Mouse (Mus musculus) 416B (cell line): ENCODE results near the gene Gm42669.

Source experiments
- DNase-seq: peaks from one replicate; pipeline ENCODE4 v3.0.0; 2011; ENCODE audit warnings: low read depth

Gm42669 gene

DNA sequence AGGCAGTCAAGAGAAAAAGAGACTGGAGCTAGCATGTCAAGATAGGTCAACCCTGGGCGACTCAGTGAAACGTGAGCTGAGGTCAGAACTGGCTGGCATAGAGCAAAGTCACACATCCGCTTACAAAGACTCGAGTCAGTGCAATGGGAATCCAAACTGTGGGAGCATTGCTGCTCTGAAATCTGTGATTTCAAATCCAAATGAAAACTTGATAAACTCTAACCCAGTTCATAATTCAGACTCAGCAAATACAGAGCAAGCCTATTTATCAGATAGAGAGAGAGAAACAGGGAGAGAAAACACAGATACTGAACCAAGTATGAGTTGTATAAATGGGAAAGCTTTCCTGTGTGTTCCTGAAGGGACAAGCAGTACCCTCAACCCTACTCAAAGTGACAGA lies at the start of gene Gm42669:
Gene Gm42669, plus strand, starts transcription at position 301 of the 400 bp plus-strand sequence.
- no peak for DNase-seq

DNA sequence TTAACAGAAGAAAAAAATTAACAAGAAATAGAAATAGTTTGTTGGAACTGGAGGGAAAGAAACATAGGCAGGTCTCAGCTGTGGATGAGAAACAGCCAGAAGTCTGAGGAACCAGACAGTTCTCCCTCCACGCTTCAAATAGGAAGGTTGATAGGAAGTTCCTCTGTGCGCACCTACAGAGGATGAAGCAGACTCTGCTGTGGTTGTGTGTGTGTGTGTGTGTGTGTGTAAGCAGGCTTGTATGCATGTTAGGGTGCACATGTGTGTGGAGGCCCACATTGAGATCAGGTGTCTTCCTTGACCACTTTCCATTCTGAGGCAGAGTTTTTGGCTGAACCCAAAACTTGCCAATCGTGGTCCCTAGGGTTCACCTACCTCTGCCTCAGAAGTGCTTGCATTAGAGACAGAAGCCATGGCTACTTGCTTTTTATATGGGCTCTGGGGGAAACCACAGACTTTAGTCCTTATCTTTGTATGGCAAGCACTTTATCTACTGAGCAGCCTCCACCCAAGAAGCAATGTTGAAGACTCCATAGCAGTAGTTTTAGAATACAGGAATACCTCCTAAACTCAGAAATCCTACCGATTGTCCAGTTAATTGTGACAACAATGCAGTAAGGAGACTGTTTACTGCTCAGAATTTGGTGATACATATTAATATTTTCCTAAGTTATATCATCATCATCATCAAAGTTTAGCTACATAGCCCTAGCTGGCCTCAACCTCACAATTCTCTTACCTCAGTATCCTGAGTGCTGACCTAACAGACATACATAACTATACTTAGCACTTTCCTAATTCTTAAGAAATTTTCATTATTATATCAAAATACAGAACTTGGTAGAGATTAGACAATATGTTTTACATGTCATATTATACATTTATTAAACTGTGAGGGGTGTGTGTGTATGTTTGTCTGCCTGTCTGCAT lies 45.0 kb upstream of the Gm42669 start:
- no peak for DNase-seq

DNA sequence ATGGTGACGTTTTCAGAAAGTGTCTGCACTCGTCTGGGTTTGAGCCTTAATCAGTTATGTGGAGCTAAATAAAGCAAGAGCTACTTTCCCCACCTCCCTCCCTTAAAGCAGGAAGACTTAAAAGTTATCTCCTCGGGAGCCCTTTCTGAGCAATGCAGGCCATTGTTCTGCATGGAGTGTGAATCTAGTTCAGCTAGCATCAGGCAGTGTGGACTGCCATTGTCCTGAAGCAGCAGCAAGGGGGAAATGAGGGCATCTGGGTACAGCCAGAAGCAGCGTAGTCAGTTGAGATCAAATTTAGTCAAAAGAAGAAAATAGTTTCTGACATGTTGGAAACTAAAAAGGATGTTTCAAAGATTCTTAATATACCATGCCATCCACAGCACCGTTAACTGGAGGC lies 40.9 kb upstream of the Gm42669 start:
- DNase-seq = no peak

DNA sequence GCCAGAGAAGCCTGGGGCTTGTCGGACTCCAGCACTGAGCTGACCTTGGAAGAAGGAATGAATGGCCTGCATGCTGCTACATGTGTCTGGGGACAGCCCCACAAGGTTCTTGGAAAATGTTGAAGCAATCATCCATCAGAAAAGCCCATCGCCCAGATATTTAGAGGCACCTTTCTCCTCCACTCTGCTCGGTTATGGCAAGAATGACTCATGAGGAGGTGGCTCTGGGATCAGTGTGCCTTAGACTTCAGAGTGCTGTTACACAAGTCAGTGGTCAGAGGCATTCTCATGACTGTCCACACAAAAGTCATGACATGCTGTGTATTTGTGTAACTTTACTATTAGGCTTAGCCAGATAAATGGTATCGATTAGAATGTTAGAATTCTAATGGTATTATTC lies 40.3 kb upstream of the Gm42669 start:
- DNase-seq = peak; percentile 75

DNA sequence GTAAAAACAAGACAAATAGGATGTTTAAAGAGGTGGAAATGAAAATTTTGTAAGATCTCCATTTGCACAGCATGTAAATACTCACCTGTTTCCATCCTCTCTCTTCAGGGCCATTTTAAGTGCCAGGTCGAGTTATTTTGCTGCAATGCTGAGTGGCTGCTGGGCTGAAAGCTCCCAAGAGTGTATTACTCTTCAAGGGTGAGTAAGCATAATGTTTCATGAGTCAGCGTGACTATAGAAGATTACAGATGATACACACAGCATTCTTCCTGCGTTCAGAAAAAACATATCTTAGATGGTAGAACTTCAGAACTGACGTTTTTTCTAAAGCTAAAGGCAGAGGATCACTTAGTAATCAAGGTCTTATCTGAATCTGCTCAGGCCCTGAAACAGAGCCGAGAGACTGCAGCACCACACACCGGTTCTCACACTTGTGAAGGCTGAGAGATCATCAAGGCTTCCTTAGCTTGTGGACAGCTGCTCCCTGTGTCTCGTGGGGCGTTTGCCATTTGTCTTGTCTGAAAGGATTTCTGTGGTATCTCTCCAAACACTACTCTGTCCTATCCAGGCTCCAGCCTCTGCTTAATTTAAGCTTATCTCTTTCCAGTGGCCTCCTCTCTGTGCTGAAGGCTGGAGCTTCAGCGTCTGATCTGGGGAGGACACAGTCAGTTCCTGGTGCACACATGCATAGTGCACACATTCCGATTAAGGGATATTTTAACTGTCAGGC lies 36.7 kb upstream of the Gm42669 start:
- no peak for DNase-seq

DNA sequence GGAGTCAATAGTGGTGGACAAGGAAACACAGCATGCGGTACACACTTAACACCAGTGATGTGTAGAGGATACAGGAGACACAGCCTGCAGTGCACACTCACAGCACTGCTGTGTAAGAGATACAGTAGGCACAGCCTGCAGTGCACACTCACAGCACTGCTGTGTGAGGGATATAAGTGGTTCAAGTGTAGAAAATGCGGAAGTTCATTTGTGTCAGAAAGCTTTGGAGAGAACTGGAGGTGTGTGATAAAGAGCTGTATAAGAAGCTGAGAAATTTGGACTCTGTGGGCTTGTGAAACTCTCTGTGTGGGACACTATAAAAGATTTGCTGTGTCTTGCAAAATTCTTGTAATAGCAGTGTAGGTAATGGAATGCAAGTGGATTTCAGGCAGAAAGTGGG lies 27.2 kb upstream of the Gm42669 start:
- DNase-seq = no peak

DNA sequence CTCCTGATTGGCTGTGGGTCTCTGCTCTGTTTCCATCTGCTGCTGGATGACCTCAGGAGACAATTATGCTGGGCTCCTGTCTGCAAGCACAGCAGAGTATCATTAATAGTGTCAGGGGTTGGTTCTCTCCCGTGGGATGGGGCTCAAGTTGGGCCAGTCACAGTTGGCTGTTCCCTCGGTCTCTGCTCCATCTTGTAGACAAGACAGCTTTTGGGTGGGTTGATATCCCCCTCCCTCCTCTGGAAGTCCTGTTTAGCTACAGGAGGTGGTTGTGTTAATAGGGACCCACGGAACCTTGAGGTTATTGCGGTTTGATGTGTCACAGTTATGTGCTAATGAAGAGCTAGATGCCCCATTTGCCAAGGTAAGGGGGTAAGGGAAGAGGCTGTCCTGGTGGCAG lies 18.4 kb upstream of the Gm42669 start:
- DNase-seq = peak; percentile 15

DNA sequence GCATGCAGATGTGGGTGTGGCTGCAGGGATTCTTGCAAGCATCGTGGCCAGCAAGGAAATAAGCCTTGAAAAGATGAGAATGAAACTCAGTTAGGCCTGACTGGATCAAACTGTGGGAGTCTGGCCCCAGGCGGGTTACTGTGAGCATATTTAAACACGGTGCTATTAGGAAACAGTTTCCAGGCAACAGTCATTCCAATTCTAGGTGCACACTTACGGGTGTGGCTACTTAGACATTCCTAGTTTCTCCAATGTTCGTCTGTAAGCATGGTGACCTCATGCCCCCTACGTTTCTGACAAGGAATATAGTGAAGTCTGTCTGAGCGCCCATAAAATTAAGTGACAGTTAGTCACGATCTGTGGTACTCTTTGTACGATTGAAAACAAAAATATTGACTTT lies 16.4 kb upstream of the Gm42669 start:
- no peak for DNase-seq

DNA sequence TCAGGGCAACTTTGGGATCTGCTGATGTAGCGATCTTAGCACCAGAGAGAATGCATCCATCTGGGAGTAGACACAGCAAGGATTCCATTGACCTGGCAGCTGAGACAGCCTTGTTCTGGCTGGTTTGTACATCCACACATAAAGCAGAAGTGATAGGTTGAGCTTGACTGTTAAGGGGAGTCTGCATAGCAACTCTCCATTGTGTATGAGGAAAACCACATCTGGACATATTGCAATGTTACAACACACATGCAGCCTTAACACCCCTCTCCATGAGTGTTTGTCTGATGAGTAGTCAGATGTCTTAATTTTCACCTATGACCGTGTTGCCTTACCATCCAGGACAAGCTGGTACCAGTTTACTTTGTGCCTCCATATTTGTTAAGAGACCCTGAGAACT lies 14.9 kb upstream of the Gm42669 start:
- DNase-seq = peak; percentile 60

DNA sequence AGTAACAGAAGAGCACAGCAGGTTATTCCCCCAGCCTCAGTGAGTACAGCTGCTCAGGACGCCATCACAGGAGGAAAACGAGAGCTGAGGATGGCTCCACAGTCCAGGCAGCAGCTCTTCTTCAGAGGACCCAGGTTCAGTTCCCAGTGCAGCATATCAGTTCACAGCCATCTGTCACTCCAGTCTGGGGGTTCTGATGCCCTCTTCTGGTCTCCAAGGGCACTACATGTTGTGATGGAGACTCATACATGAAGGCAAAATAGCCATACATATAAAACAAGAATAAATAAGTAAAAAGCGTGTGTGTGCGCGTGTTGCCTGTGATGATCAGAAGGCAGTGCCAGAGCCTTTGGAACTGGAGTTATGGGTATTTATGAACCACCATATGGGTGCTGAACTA lies 12.7 kb upstream of the Gm42669 start:
- no peak for DNase-seq

DNA sequence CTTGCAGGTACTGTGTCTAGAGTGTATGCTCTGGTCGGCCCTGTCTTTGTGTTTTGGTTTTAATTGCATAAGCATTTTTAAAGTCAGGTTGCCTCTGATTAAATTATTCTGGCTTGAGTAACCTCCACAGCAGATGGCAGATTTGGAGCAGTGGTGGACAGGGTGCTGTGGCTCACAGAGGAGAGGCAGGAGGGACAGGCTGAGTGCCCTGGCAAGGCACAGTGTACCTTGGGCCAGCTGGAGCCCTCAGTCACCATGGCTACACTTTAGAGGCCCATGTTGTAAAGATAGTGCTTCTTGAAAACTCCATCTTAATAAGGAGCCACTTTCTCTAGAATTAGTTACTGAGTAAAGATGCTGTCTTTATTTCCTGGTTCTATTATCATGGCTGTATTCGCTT lies 11.4 kb upstream of the Gm42669 start:
- no peak for DNase-seq

DNA sequence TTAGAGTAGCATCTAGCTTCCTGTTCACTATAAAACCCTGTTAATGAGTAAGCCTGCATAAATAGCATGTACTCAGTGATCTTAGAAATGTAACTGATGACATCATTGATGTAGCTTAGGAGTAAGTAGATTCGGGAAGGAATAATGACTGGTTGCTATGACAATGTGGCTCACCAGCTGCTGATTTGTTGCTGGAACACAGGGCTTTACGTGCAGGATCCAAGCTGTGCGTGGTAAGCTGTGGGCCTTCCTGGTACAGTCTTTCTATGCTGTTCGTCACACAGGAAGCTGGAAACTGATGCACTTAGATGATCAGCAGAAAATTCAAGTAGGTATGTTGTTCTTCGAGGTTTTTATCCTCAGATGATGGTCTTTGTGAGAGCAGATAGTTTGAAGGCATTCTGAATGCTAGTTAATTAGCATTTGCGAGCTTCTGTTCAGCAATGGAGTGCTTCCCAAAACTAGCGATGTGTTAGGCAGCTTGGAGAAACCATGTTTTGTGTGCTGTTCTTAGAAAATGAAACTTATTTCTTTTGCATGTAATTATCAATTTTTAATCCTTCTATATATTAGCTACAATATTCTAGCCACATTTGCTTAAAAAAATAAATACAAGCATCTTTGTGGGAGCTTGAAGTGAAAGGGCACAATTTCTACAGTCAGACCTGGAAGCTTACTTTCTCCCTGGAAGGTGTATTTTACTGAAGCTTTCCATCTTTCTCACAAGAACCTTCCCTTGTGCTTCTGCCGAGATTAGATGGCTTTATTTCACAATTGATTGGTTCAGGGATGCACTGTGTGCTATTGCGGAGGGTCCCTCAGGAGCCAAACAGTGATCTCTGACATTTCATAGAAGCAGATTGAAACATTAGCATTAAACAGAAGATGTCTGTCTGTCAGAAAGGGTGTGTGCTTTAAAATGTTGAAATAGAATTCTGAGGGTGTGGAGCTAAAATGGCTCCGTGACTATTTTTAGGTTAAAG lies 9.6 kb upstream of the Gm42669 start:
- no peak for DNase-seq

DNA sequence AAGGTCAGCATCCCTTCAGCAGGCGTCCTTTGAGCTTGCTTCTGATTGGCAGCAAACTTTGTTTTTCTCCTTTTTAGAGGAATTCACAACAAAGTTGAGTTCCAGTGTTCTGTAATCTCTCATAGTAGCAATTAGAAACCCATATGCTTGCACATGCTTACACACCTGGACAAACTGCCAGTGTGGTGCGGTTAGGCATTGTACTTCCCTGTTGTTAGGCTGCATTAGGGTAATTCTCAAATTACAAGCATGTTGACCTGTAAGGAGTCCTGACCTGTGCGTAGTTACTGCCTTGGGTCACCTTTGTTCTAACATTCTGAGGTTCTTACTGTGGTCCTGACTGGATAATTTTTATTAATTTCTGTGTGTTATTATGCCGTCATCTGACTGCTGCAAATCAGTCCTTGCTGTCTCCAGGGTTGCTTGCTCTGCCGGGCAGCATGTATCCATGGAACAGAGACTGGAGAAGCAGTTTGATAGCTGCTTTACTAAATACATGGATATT lies 8.6 kb upstream of the Gm42669 start:
- no peak for DNase-seq

DNA sequence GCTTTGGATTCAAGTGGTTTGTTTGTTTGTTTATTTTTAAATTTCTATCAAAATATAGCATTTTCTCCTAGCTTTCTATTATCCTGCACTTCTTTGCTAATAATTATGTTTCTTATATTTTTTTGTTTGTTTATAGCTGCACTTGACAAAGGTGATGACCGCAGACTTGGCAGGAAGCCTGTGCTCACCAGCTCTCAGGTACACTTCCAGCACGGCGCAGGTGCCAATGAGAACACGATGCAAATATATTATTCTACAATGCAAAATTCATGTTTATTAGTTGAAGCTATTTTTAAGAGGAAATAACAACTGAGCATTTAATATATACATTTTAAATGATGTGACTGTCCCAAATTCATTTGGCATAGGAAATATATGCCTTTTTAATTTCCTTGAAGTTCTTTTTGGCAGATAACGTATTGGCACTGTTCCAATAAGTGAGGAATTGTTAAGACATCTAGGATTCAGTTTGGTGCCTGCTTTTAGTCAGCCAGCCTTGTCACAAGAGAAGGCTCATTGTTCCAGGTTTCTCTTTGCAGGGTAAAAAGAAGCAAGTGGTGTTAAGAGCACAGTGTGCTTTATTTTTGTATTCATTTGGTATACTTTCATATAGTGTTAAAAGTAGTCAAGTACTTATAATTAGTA lies 7.4 kb upstream of the Gm42669 start:
- no peak for DNase-seq

DNA sequence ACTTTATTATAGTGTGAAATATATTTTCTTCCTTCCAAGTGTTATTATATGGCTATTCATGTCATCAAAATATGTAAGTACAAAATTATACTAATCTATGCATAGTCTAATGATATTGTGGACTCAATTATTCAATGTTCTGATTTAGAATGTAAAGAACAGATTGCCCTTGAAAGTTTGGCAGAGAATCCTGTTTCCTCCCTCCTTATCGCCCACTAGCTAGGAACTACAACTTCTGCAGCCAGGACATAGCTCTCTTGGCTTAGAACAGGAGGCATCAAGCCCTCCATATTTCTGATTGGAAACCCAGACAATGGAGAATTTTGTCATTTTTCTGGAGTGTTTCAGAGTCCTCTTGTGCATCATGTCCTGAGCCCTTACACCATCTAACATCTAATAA lies 6.7 kb upstream of the Gm42669 start:
- DNase-seq = no peak

DNA sequence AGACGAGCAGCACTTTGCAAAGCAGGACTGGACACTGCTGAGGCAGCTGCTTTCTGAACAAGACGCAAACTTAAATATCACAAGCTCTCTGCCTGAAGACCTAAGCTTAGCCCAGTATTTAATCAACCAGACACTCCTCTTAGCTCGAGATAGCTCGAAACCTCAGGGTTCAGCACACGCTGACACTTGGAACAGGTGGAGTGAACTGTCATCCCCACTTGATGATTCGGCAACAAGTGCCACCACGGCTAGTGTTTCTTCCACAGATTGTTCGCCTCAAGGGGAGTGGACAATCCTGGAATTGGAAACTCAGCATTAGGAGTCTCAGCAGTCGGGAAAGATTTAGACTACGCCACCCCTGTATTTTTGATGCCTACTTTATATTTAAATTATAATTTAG lies 3.1 kb downstream of the Gm42669 start:
- no peak for DNase-seq

DNA sequence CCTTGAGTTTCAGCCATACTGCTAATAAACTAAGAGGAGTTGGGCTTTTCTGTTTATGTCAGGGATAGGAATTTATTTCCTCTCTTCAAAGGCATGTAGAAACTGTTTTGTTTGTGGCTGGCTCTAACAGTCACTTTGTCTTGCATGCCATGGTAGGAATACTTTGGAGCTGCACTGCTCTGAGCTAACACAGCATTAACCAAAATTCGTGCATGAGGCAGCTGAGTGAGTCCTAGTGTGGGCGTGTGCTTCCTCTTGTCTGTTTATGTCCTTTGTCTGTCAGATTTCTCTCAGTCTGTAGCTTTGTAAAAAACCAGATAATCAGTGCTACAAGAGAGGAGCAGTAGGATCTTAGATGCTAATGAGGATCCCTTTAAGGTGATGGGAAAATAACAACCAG lies 3.9 kb downstream of the Gm42669 start:
- no peak for DNase-seq

DNA sequence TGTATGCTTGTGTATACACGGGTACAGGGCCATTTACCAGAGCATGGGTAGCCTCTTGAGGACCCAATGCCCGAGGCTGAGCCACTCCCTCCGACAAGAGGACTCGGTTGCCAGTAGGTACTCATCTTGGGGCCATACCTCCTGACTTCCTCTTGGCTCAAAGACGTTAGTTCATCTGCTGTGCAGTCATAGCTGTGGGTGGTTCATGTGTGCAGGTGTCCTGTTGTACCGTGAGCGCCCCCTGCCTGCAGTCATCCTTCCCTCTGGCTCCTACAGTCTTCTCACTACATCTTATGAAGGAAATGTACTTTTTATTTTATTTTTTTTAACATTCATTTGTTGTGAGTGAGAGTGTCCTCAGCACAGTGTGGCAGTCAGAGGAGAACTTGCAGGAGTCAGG lies 6.2 kb downstream of the Gm42669 start:
- DNase-seq = peak; percentile 84

DNA sequence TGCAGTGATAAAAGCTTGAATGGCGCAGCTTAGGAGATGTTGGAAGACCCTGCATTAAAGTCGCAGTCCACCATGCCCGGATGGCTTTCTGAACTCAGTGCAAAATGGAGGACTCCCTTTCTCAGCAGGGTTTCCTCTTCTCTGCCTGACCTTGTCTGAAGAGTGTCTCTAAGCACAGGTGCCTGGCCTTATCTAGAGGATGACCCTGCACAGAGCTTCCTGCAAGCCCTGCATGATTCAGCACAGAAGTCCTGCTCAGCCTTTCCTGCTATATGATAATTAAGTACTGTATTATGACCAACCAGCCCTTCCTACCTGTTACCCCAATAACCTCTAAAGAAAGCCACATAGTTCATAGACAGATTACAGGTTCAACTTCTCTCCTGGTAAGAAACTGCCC lies 8.0 kb downstream of the Gm42669 start:
- DNase-seq = peak; percentile 34

DNA sequence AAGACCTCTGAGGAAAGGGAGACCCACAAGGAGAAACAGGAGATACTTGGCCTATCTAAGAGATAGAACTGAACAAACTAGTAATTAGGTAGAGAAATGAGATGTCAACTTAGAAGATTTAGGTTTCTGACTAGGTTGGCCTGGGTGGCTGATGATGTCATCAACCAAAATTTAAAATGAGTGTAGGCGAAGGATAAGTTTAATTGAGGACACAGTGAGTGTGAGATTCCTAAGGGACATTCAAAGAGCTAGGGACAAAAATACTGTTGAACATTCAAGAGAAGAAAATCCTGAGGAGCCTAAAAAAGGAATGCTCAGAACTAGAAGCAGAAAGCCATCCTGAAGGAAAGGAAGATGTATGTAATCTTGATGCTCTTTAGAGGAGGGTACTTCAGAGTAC lies 8.7 kb downstream of the Gm42669 start:
- DNase-seq = no peak

DNA sequence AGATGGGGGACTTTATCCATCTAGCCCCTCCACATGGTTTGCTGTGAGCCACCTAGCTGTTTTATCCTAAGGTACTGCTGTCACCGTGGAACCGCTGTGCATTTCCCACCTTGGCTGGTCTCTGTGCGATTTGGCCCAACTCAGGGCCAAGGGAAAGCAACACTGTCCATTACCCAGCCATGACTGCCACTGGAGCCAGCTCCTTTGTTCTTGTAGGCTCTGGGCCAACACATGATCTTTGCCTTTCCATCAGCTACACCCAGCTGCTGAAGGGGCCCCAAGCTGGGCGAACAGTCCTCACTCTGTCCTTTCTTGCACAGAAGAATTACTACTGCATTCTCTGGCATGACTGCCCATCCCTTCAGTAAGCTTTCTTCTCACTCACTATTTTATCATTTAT lies 11.2 kb downstream of the Gm42669 start:
- no peak for DNase-seq

DNA sequence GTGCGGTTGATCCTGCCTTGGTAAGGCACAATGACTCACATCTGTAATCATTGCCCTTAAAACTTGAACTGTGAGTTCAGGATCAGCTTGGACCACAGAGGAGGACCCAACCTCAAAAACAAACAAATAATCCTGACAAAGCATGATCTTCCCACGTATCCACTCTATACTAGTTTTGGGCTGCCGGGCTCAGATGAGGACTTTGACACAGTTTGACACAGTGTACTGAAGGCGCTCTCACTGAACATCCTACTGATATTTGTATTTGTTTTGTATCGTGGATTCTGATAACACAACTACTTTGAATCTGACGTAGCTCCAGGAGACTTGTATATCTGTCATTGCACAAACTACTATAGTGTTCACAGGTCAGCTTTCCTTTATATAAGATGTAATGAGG lies 14.0 kb downstream of the Gm42669 start:
- DNase-seq = no peak
